Mouse (Mus musculus) heart, embryonic 13.5 days (tissue): ENCODE results near the gene Ncoa3. TPM values are rescaled to one million over a fixed set of nuclear protein-coding genes. Genes with fewer than 3 reads are reported as not detected.

ENCODE experiments used
- ATAC-seq: fragments of 200-750 bp; cut with Nextera tagmentation; 2 replicates; pipeline ENCODE4 v1.8.0; 2017; ENCODE audit warnings: moderate TSS enrichment; ENCODE audit not compliant: insufficient number of reproducible peaks, low FRiP score, low TSS enrichment; ENCODE audit errors: extremely low read depth
- H3K27ac ChIP-seq: fragments of 300-500 bp; sonication (generic); replicated peaks from 2 replicates; pipeline ENCODE4 v1.5.1; 2015; ENCODE audit warnings: moderate library complexity, mild to moderate bottlenecking, inconsistent platforms
- H3K27me3 ChIP-seq: fragments of 300-500 bp; sonication (generic); replicated peaks from 2 replicates; pipeline ENCODE4 v1.6.1; 2015; ENCODE audit warnings: mild to moderate bottlenecking, inconsistent platforms
- H3K36me3 ChIP-seq: fragments of 300-500 bp; sonication (generic); 2 replicates; pipeline ENCODE4 v1.6.1; 2015; ENCODE audit warnings: mild to moderate bottlenecking, inconsistent platforms
- H3K4me1 ChIP-seq: fragments of 300-500 bp; sonication (generic); 2 replicates; pipeline ENCODE4 v1.6.1; 2015; ENCODE audit warnings: inconsistent platforms
- H3K4me2 ChIP-seq: fragments of 300-500 bp; sonication (generic); 2 replicates; pipeline ENCODE4 v1.6.1; 2015; ENCODE audit warnings: inconsistent platforms, mild to moderate bottlenecking, moderate library complexity
- H3K4me3 ChIP-seq: fragments of 300-500 bp; sonication (generic); 2 replicates; pipeline ENCODE4 v1.5.1; 2015; ENCODE audit warnings: moderate library complexity, mild to moderate bottlenecking, inconsistent platforms
- H3K9ac ChIP-seq: fragments of 300-500 bp; sonication (generic); 2 replicates; pipeline ENCODE4 v1.6.1; 2015; ENCODE audit warnings: inconsistent platforms, mild to moderate bottlenecking, moderate library complexity
- H3K9me3 ChIP-seq: fragments of 300-500 bp; sonication (generic); 2 replicates; pipeline ENCODE4 v1.6.1; 2016; ENCODE audit warnings: inconsistent platforms
- WGBS: fragments of 180-500 bp; shearing (Covaris S2); methylation state at CpG from one replicate; pipeline ENCODE4 v1.1.7; 2015; ENCODE audit warnings: mixed read lengths; 5-methylcytosine and 5-hydroxymethylcytosine counted together
- polyA plus RNA-seq: library from polyadenylated mRNA; unstranded; fragments of >200 nt; fragmentation: Nextera tagmentation; extraction: Ambion mirVana; gene quantifications from 2 replicates; pipeline ENCODE4 v1.2.1, GENCODE M21; 2015

Ncoa3 gene
- polyA plus RNA-seq, 1 experiment from 2014 or later, result 11.2 TPM

DNA sequence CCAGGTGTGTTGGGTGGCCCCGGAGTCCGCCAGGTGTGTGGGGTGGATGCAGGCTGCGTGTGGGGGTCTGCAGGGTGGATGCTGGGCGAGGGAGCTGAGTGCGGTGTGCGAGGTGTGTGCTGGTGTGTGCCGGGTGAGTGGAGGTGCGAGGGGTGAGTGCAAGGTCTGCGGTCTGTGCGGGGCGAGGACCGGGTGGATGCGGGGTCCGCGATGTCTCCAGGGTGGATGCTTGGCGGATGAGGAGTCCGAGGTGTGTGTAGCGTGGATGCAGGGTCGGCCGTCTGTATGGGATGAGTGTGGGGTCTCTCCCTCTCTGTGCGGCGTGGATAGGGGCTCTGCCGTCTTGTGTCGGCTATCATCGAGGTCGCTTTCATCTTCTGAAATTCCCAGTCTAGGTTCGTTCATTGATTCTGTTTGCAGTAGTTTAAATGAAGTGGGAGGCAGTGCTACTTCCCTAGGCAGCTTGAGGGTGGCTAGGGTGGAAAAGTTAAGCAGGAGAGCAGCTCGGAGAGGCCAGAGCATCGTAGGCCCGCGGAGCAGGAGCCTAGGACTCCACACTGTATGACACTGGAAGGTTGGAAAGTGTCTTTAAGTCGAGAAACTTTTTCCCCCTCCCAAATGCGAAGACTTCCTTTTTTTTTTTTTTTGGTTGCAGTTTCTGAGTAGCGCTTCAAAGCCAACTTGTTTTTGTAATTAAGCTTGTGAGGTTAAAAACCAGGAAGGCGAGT lies 901 bp downstream of the Ncoa3 start:
- peak; percentile 40; the same call in 1 of the 2 replicates for ATAC-seq
- Histone ChIP-seq H3K4me1 (peaks cover 23% of the 10 kb centered on the region), H3K9me3 (no peaks in the 10 kb centered on the region), H3K27me3 (no peaks in the 10 kb centered on the region), H3K4me3 (peak overlapping the region; percentile 79), H3K4me2 (peak overlapping the region; percentile 96), H3K36me3 (peaks cover 5% of the 10 kb centered on the region), H3K27ac (peak overlapping the region; percentile 78; the same call in 1 of the 2 replicates), H3K9ac (peak overlapping the region; percentile 97)
- WGBS, result 4% methylated on average over 35 of the region's 35 CpGs

DNA sequence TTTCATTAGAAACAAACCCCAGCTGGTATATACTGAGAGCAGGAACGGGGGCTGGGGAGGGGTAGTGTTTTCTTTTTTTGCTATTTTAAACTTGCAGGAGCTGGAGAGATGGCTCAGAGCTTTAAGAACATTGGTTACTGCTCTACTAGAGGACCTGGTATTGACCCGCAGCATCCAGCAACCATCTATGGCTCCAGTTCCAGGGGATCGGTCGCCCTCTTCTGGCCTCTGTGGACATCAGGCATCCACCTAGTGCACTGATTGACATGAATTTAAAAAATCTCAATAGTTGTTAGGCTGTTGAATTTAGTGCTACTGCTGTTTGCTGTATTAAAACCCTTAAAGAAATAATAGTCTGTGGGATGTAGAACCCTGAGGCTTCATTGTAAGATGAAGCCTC lies 1.9 kb downstream of the Ncoa3 start:
- H3K36me3 ChIP-seq, result peaks cover 5% of the 10 kb centered on the region
- H3K4me2 ChIP-seq, result peak overlapping the region; percentile 96
- H3K27ac ChIP-seq, result no peak overlapping the region
- peaks cover 33% of the 10 kb centered on the region for H3K4me1 ChIP-seq
- no peak for ATAC-seq
- H3K9me3 ChIP-seq, result no peaks in the 10 kb centered on the region
- H3K9ac ChIP-seq, result no peak overlapping the region
- H3K27me3 ChIP-seq, result no peaks in the 10 kb centered on the region
- H3K4me3 ChIP-seq, result peak overlapping the region; percentile 79
- WGBS, result 96% methylated on average over 4 of the region's 4 CpGs

DNA sequence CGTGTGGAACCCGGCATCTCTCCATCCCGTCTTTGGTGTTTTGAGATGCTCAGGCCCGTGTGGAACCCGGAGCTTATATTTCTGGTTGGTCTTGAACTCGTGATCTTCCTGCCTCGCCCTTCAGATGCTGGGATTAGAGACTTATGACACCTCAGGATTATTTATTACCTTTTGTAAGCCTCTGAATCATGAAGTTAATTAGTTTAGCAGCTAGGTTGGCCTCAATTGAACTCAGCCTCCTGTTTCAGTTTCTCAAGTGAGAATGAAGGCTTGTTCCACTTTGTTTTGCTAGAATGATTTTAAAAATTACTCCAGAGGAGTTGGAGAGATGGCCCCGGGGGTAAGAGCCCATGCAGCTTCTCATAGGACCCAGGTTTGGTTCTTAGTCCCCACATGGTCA lies 3.3 kb downstream of the Ncoa3 start:
- no peak overlapping the region for H3K4me3 ChIP-seq
- H3K27ac ChIP-seq, result no peak overlapping the region
- ATAC-seq, result no peak
- H3K4me1 ChIP-seq, result peaks cover 47% of the 10 kb centered on the region
- 91% methylated on average over 8 of the region's 8 CpGs for WGBS
- H3K9ac ChIP-seq, result no peak overlapping the region
- no peak overlapping the region for H3K4me2 ChIP-seq
- no peaks in the 10 kb centered on the region for H3K27me3 ChIP-seq
- peaks cover 5% of the 10 kb centered on the region for H3K36me3 ChIP-seq
- H3K9me3 ChIP-seq, result no peaks in the 10 kb centered on the region

DNA sequence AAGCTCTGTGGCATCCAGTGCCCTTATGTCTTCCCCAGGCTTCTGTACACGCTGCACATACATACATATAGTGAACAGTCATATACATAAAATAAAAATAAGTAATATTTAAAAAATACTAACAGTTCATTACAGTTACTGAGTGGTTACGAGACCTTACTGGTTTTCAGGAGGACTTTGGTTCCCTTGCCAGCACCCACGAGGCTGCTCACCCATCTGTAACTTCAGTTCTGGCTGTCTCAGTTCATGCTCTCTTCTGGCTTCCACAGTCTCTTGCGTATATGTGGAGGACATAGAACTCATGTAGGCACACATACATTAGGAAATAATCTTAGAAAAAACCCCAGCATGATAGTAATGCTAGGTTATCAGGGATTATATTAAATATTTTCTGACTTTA lies 3.7 kb downstream of the Ncoa3 start:
- Histone ChIP-seq H3K36me3 (peaks cover 5% of the 10 kb centered on the region), H3K9ac (no peak overlapping the region), H3K4me3 (no peak overlapping the region), H3K27me3 (no peaks in the 10 kb centered on the region), H3K4me2 (no peak overlapping the region), H3K27ac (no peak overlapping the region), H3K9me3 (no peaks in the 10 kb centered on the region), H3K4me1 (peaks cover 51% of the 10 kb centered on the region)
- no peak for ATAC-seq
- 84% methylated on average over 4 of the region's 4 CpGs for WGBS

DNA sequence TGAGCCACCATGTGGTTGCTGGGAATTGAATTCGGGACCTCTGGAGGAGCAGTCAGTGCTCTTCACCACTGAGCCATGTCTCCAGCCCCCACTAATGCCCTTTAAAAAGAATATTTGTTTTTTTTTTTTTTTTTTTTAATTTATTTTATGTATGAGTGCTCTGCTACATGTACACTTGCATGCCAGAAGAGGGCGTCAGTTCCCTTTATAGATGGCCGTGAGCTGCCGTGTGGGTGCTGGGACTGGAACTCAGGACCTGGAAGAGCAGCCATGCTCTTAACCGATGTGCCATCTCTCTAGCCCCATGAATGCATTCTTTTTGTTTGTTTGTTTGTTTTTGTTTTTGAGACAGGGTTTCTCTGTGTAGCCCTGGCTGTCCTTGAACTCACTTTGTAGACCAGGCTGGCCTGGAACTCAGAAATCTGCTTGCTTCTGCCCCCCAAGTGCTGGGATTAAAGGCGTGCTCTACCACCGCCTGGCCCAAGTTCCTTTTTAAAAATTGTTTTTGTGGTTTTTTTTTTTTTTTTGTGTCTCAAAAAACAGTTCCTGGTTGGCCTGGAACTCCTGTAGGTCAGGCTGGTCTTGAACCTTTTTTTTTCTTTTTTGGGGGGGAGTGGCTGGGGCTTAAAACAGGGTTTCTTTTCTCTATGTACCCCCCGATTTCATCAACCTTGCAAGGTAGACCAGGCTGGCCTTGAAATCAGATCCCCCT lies 5.0 kb downstream of the Ncoa3 start:
- no peak for ATAC-seq
- H3K9ac ChIP-seq, result no peak overlapping the region
- H3K4me1 ChIP-seq, result peaks cover 53% of the 10 kb centered on the region
- no peak overlapping the region for H3K4me2 ChIP-seq
- WGBS, result 90% methylated on average over 8 of the region's 8 CpGs
- H3K9me3 ChIP-seq, result no peaks in the 10 kb centered on the region
- H3K27ac ChIP-seq, result no peak overlapping the region
- H3K36me3 ChIP-seq, result peaks cover 5% of the 10 kb centered on the region
- H3K4me3 ChIP-seq, result no peak overlapping the region
- H3K27me3 ChIP-seq, result no peaks in the 10 kb centered on the region

DNA sequence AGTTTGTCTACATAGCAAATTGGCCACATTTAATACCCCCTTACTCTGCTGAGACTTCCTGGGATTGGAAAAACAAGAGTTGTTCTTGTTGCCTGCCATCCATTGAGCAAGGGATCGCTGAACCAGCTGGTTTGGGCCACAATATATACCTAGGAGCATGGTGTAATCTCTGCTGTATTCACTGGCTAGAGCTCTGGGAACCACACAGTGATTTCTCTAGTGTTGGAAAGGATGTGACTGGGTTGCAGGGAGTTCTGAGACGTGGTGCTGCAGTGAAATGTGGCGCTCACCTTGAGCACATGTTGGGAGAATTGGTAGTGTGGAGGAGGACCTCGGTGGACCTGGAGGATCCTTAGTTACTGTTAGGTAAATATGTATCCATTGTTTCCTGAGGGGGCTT lies 6.5 kb downstream of the Ncoa3 start:
- Histone ChIP-seq H3K36me3 (peaks cover 5% of the 10 kb centered on the region), H3K9me3 (no peaks in the 10 kb centered on the region), H3K4me1 (peaks cover 46% of the 10 kb centered on the region), H3K27me3 (no peaks in the 10 kb centered on the region), H3K4me3 (no peak overlapping the region), H3K4me2 (no peak overlapping the region), H3K9ac (no peak overlapping the region), H3K27ac (0 out of 2 replicates have a peak overlapping the region, but pooled peaks have one; percentile 6)
- 26% methylated on average over 4 of the region's 4 CpGs for WGBS
- ATAC-seq, result no peak

DNA sequence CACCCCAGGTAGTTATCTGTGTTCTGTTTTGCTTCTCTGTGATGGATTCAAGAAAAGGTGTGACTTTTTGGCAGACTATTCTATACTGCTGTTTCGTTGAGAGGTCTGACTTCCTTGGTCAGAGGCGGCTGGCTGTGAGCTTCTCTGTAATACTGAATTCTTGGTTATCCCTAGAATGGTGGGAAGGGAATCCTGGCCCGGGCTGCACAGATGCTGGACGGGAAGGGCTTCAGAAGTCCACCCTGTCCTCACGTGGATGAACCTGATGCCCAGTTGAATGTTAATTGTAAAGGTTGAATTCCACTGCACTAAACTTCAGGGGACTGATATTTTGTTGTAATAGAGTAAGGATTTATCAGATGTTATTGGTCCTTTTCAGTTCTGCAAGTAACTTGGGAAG lies 7.4 kb downstream of the Ncoa3 start:
- no peaks in the 10 kb centered on the region for H3K27me3 ChIP-seq
- no peak for ATAC-seq
- peak overlapping the region; percentile 42 for H3K4me2 ChIP-seq
- H3K4me1 ChIP-seq, result peaks cover 41% of the 10 kb centered on the region
- peak overlapping the region; percentile 21; the same call in 1 of the 2 replicates for H3K9ac ChIP-seq
- no peaks in the 10 kb centered on the region; the same call in 1 of the 2 replicates for H3K36me3 ChIP-seq
- no peaks in the 10 kb centered on the region for H3K9me3 ChIP-seq
- no peak overlapping the region for H3K4me3 ChIP-seq
- WGBS, result 12% methylated on average over 5 of the region's 5 CpGs
- peak overlapping the region; percentile 28 for H3K27ac ChIP-seq

DNA sequence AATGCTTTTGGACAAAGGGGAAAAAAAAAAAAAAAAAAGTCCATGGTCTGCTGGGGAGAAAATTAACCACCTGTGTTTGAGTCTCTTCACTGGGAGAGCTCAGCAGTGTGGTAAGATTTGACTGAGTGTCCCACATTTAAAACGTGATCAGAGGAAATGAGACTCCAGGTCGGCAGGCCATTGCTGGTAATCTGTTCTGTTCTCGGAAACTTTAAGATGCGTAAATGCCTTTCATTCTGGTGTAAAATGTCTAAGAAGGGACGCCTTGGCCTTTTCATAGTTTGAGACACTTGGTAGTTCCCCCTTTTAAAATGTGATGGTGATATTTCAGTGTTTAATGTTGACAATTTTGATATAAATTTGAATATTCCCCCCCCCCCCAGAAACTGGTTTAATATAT lies 7.8 kb downstream of the Ncoa3 start:
- H3K4me3 ChIP-seq, result no peak overlapping the region
- peaks cover 41% of the 10 kb centered on the region for H3K4me1 ChIP-seq
- no peaks in the 10 kb centered on the region for H3K36me3 ChIP-seq
- H3K27ac ChIP-seq, result peak overlapping the region; percentile 28
- H3K9ac ChIP-seq, result peak overlapping the region; percentile 21; the same call in 1 of the 2 replicates
- ATAC-seq, result no peak
- no peaks in the 10 kb centered on the region for H3K27me3 ChIP-seq
- H3K4me2 ChIP-seq, result peak overlapping the region; percentile 42; the same call in 1 of the 2 replicates
- WGBS, result 24% methylated on average over 5 of the region's 5 CpGs
- H3K9me3 ChIP-seq, result no peaks in the 10 kb centered on the region

DNA sequence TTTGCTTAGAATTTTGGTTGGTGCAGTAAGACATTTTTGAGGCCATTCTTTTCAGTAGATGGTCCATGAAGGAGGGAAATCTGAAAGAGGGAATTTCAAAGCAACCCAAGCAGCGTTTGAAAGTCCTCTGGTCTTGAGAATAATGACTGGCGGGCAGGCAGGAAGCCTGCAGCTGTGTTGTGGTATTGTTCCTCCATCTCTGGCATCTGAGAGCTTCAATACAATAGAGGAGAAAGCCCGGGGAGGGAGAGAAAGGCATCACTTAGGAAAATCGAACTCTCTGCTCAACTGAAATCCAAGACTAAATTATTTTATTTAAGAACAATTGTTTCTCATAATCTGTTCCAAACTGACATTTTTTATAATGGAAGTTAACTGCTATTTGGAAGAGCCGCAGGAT lies 8.3 kb downstream of the Ncoa3 start:
- H3K4me3 ChIP-seq, result no peak overlapping the region
- H3K4me1 ChIP-seq, result peaks cover 40% of the 10 kb centered on the region
- ATAC-seq, result no peak
- 0 out of 2 replicates have a peak overlapping the region, but pooled peaks have one; percentile 24 for H3K9ac ChIP-seq
- WGBS, result 29% methylated on average over 5 of the region's 5 CpGs
- no peaks in the 10 kb centered on the region for H3K27me3 ChIP-seq
- H3K36me3 ChIP-seq, result no peaks in the 10 kb centered on the region
- H3K4me2 ChIP-seq, result peak overlapping the region; percentile 36
- no peaks in the 10 kb centered on the region for H3K9me3 ChIP-seq
- H3K27ac ChIP-seq, result peak overlapping the region; percentile 43

DNA sequence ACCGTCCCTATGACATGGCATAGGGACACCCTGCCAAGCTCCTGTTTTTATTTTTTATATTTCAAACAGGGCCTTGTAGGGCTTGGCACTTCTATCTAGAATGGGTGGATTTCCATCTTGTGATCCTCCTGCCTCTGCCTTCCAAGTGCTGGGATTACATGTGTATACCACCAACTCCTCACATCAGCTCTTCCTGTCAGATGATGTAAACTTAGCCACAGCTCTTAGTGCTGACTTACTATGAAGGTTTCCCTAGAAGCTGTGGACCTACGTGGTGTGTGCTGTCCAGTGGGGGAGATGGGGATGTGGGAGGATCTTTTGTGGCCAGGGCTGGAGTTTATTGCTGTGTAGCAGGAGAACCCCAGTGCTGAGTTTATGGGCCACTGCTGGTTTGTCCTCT lies 8.9 kb downstream of the Ncoa3 start:
- no peaks in the 10 kb centered on the region for H3K9me3 ChIP-seq
- peak overlapping the region; percentile 36; the same call in 1 of the 2 replicates for H3K4me2 ChIP-seq
- no peak overlapping the region for H3K4me3 ChIP-seq
- no peaks in the 10 kb centered on the region for H3K36me3 ChIP-seq
- H3K9ac ChIP-seq, result 0 out of 2 replicates have a peak overlapping the region, but pooled peaks have one; percentile 24
- no peak for ATAC-seq
- no peaks in the 10 kb centered on the region for H3K27me3 ChIP-seq
- 57% methylated on average over 2 of the region's 2 CpGs for WGBS
- H3K4me1 ChIP-seq, result peaks cover 38% of the 10 kb centered on the region
- H3K27ac ChIP-seq, result peak overlapping the region; percentile 43; the same call in 1 of the 2 replicates

DNA sequence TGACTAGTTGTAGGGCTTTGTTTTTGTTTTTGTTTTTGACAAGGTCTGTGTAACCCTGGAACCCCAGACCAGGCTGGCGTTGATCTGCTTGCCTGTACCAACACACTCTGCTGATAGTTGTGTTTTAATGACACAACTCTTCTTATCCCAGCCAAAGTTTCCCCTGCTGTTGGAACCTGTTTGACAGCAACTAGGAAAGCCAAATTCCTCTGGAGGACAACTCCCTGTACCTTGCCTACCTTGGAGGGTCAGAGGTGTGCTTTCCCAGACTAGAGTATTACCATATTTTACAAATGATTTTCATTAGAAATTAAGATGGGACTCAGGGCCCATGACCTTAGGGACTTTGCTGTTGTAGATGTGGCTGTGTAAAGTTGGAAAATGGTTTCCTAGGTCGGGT lies 9.3 kb downstream of the Ncoa3 start:
- WGBS, result 68% methylated on average over 2 of the region's 2 CpGs

More for the DNA sequence above, 9.3 kb downstream of the Ncoa3 start:
- no peak overlapping the region for H3K4me3 ChIP-seq
- H3K4me1 ChIP-seq, result peaks cover 38% of the 10 kb centered on the region
- H3K36me3 ChIP-seq, result no peaks in the 10 kb centered on the region
- H3K4me2 ChIP-seq, result no peak overlapping the region
- no peak for ATAC-seq
- H3K9me3 ChIP-seq, result no peaks in the 10 kb centered on the region
- H3K27ac ChIP-seq, result 0 out of 2 replicates have a peak overlapping the region, but pooled peaks have one; percentile 21
- no peak overlapping the region for H3K9ac ChIP-seq
- H3K27me3 ChIP-seq, result no peaks in the 10 kb centered on the region
